Mouse (Mus musculus) monocyte, adult 5-6 weeks (primary cell): ENCODE results near the gene Dnah11. TPM values are rescaled to one million over a fixed set of nuclear protein-coding genes. Genes with fewer than 3 reads are reported as not detected.

Experiments used
- ATAC-seq: fragments of 153-309, 156-312 bp; replicated peaks from 2 replicates; pipeline ENCODE4 v1.8.0; 2017; ENCODE audit warnings: mild to moderate bottlenecking; ENCODE audit not compliant: low TSS enrichment, insufficient number of reproducible peaks, severe bottlenecking, poor library complexity, low FRiP score
- total RNA-seq: library from RNA; stranded (forward); fragments of 200-1000, 200-491, 200-594 nt; gene quantifications from 3 replicates; pipeline ENCODE4 v1.2.3, GENCODE M21; 2017

Dnah11 gene
- total RNA-seq, 1 experiment from 2014 or later, result 0.38 TPM

DNA sequence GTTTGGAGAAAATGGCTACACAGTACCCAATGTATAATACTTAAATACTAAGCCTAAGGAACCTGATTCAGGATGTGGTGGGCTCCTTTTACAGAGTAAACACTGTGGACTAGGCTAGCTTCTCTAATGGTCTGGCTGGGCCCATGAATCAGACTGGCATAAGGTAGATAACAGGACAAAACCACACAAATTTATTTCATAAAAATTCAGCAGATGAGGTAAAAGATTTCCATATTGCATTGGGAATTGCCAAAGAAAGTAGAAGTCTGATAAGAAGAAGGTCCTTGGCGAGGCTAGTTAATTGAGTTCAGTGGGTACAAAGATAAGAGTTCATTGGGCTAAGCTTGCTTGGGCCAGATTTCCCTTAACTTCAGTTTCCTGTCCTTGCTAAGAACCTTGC lies 358.1 kb downstream of the Dnah11 start:
- no peak for ATAC-seq

DNA sequence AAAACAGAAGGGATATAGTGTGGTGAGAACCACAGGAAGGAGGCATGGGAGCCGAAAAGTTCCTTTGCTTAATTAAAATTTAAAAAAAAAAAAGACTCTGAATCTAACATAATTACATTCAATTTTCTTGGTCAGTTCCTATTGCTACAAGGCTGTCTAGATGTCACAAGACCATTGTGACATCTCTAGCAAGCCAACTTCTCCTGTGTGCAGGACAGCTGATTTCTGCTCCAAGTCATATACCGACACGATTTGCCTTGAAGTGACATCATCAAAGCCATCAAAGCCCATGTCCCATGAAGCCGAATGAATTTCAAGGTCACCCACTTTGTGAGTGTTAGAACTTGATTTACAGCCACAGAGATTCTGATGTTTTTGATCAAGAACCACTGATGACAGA lies 361.5 kb downstream of the Dnah11 start:
- ATAC-seq, result no peak

GRCm38 (mm10) chr12:117835371-117835770 lies 363.5 kb downstream of the Dnah11 start:
- ATAC-seq, result no peak

GRCm38 (mm10) chr12:117834652-117835051 lies 364.2 kb downstream of the Dnah11 start:
- no peak for ATAC-seq

DNA sequence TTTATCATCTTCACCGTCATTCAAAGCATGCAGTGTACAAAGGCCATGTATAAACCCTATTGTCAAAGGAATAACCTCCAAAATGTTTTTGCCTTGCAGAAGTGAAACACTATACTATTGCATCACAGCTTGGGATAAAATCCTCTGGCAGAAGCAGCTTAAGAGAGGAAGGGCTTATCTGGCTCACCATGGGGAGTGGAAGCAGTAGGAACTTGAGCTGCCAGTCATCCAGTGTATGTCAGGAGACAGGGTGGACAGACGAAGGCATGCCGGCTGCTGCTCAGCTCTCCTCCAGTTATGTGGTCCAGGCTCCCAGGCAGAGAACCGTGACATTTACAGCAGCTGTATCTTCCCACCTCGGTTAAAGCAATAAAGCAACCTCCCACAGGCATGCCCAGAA lies 366.7 kb downstream of the Dnah11 start:
- no peak for ATAC-seq

GRCm38 (mm10) chr12:117831351-117831961 lies 367.4 kb downstream of the Dnah11 start:
- ATAC-seq, result 0 out of 2 replicates have a peak, but pooled peaks have one; percentile 57

- ATAC-seq, result no peak
Measured at GRCm38 (mm10) chr12:117828350-117828749, 370.5 kb downstream of the Dnah11 start.

Other genes with a start within 250 kb of the Dnah11 start
- gene Sp4, start 102.4 kb upstream of the Dnah11 start, total RNA-seq, result 18.1 to 48.4 TPM (median 24.7 TPM) in 3 replicates